Mouse (Mus musculus) urinary bladder, postnatal 36 days (tissue): Measurements from ENCODE around the gene Frk.
"Not testable (repeated sequence)": the region's sequence is repeated elsewhere in the genome, so short reads cannot be mapped to it uniquely, and the experiment has no call there.

Experiments
- DNase-seq, 2 experiments: peaks; one replicate each; pipeline ENCODE4 v3.0.0; 2022; ENCODE audit warnings: low spot score in 2 of 2, mixed read lengths in 1 of 2

Frk gene

GRCm38 (mm10) chr10:34617216-34617615 is 134.0 kb downstream of the Frk start:
- peak in 1 of 2 experiments; percentile 3 for DNase-seq

- DNase-seq: no peak
Observed at GRCm38 (mm10) chr10:34618490-34618889, 135.3 kb downstream of the Frk start.

- not testable (repeated sequence) for DNase-seq
Observed at GRCm38 (mm10) chr10:34620540-34620939, 137.3 kb downstream of the Frk start.

- DNase-seq: no peak
Observed at GRCm38 (mm10) chr10:34638245-34638644, 155.0 kb downstream of the Frk start.
